Mouse (Mus musculus) olfactory bulb, adult 2 months (tissue): ENCODE data around the gene Cyp46a1. TPM values are rescaled to one million over a fixed set of nuclear protein-coding genes. Genes with fewer than 3 reads are reported as not detected.

Experiments
- H3K27ac ChIP-seq: fragments of 200-500 bp; 2 replicates; pipeline ENCODE4 v1.5.1; 2012; ENCODE audit warnings: low read depth, low read length; ENCODE audit not compliant: insufficient read depth
- H3K4me1 ChIP-seq: fragments of 200-500 bp; 2 replicates; pipeline ENCODE4 v1.6.1; 2012; ENCODE audit warnings: low read length; ENCODE audit not compliant: control insufficient read depth, insufficient read depth
- H3K4me3 ChIP-seq: fragments of 200-500 bp; 2 replicates; pipeline ENCODE4 v1.5.1; 2012; ENCODE audit warnings: mild to moderate bottlenecking, low read depth, low read length, moderate library complexity; ENCODE audit not compliant: insufficient read depth
- CTCF ChIP-seq: fragments of 200-500 bp; IDR thresholded peaks from 2 replicates; pipeline ENCODE4 v1.5.1; 2012; ENCODE audit warnings: low read depth, mild to moderate bottlenecking, low read length, moderate library complexity; ENCODE audit not compliant: insufficient read depth
- POLR2A ChIP-seq: fragments of 200-500 bp; IDR thresholded peaks from 2 replicates; pipeline ENCODE4 v1.6.1; 2012; ENCODE audit warnings: mild to moderate bottlenecking, low read depth, low read length, moderate library complexity; ENCODE audit not compliant: insufficient read depth
- WGBS: fragments of 180-500 bp; shearing (Covaris S2); methylation state at CpG from one replicate; pipeline ENCODE4 v1.1.7; 2018; 5-methylcytosine and 5-hydroxymethylcytosine counted together
- polyA plus RNA-seq: library from polyadenylated mRNA; stranded (reverse); fragments of >200 nt; gene quantifications from 2 replicates; pipeline ENCODE4 v1.2.4, GENCODE M21; 2012; ENCODE audit warnings: low replicate concordance; ENCODE audit not compliant: missing spikeins, insufficient read depth, insufficient read length

The Cyp46a1 gene
- polyA plus RNA-seq, 1 experiment, result not detected

GRCm38 (mm10) chr12:108318499-108318898 is 15.7 kb upstream of the Cyp46a1 start:
- H3K4me3 ChIP-seq, result no peak overlapping the region
- no peak overlapping the region for H3K27ac ChIP-seq
- TF ChIP-seq POLR2A, result no peak
- TF ChIP-seq CTCF, result no peak
- peaks cover 8% of the 10 kb centered on the region; the same call in 1 of the 2 replicates for H3K4me1 ChIP-seq
- whole genome bisulfite sequencing, result 70% methylated on average over 37 of the region's 37 CpGs

DNA sequence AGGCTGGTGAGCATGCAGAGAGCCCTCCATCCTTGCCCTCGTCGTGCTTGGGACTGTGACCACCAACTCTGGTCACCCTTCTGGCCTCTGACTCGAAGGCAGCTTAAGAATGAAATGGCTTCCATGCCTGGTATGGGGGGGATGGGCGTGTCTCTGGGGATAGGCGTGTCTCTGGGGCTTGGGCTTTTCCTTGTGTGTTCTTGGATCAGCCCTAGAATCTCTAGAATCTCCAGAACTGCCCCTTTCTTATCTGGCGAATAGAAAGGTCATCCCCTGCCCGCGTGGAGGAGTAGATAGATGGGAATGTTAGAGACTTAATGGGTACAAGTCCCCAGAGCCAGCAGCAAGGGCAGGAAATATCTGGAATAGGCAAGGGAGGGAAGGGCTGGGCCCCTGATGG is 14.1 kb upstream of the Cyp46a1 start:
- no peak overlapping the region for H3K27ac ChIP-seq

DNA sequence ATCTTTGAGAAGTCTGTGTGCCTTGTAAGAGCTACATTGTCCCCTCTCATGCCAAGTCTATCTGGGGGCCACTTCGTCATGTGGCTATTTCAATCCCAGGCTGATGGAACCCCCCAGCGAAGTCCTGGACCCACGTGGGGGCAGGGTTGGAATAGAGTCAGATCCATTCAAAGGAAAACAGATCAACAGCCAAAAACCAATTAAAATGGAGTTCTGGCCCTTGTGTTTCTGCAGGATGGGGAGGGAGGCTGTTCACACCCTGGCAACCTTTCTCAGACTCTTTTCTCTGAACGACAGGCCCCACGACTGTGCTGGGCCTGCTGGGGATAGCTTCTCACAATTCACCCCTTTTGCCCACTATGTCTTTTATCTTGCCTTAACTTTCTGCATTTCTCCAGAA is 7.8 kb upstream of the Cyp46a1 start:
- no peak for TF ChIP-seq CTCF
- WGBS, result 33% methylated on average over 5 of the region's 5 CpGs
- Histone ChIP-seq H3K4me1 (peaks cover 18% of the 10 kb centered on the region), H3K4me3 (no peak overlapping the region), H3K27ac (no peak overlapping the region)

More for the DNA sequence above, 14.1 kb upstream of the Cyp46a1 start:
- 56% methylated on average over 8 of the region's 8 CpGs for WGBS
- Histone ChIP-seq H3K4me3 (no peak overlapping the region), H3K4me1 (peaks cover 8% of the 10 kb centered on the region; the same call in 1 of the 2 replicates)
- no peak for TF ChIP-seq CTCF
- no peak for TF ChIP-seq POLR2A

DNA sequence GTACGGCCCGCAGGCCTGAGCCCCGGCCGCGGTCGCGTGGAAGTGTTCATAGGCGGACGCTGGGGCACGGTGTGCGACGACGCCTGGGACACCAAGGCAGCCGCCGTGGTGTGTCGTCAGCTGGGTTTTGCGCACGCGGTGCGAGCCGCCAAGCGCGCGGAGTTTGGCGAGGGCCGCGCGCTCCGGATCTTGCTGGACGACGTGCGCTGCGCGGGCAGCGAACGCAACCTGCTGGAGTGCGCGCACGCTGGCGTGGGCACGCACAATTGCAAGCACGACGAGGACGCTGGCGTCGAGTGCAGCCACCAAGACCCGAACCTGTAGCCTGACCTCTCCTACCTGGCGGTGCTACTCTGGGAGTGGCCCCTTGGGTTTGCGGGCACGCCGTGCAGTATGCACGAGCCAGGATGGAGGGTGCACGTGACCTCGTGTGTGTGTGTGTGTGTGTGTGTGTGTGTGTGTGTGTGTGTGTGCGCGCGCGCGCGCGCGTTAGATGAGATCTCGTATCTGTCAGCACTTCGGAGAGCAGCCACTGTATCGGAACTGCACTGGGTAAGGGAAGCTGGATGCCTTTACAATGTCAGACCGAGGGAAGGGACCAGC is 6.2 kb upstream of the Cyp46a1 start:
- H3K27ac ChIP-seq, result no peak overlapping the region
- TF ChIP-seq POLR2A (0 out of 2 replicates have a peak, but pooled peaks have one; percentile 29), CTCF (no peak)
- H3K4me3 ChIP-seq, result peak overlapping the region; percentile 46
- H3K4me1 ChIP-seq, result peaks cover 21% of the 10 kb centered on the region
- WGBS, result 22% methylated on average over 66 of the region's 66 CpGs

DNA sequence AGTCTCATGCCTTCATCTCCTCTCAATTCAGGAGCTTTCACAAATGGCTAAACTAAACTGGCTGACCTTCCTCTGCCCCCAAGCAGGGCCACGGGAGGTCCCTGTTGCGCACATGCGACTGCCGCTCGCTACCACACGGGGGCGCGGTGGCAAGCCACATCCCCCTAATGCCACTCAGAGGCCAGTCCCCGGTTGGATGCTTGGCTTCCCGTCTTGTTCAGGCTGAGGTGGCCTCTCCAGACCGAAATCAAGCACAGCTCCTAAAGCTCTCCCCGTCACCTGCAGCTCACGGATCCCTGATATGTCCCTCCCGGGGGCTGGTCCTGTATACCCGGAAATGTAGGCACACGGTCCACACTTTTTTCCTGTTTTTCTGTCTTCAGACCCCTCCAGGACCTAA is 1.1 kb upstream of the Cyp46a1 start:
- 2% methylated on average over 16 of the region's 16 CpGs for WGBS
- H3K4me1 ChIP-seq, result peaks cover 27% of the 10 kb centered on the region
- TF ChIP-seq CTCF, result peak; percentile 82
- TF ChIP-seq POLR2A, result no peak
- peak overlapping the region; percentile 19; the same call in 1 of the 2 replicates for H3K27ac ChIP-seq
- H3K4me3 ChIP-seq, result peak overlapping the region; percentile 79

DNA sequence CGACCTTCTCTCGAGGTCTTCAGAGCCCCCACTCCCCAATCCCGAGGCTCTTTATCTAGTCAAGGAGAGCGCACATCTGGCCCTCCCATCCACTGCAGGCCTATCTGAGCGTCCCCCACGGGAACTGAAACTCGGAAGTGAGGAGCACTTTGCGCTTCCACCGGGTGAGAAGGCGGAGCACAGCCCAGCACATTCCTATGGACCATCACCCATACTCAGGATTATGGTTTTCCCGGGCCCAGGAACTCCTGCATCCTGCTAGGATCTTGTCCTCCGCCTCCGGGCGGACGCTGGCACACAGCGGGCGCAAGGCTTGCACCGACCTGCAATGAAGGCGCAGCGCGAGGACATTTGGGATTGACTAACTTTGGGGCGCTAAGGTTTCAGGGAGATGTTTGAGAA is 699 bp upstream of the Cyp46a1 start:
- Histone ChIP-seq H3K27ac (peak overlapping the region; percentile 19), H3K4me1 (peaks cover 24% of the 10 kb centered on the region), H3K4me3 (peak overlapping the region; percentile 79)
- WGBS, result under 1% methylated on average over 22 of the region's 22 CpGs
- TF ChIP-seq POLR2A (no peak), CTCF (no peak)

DNA sequence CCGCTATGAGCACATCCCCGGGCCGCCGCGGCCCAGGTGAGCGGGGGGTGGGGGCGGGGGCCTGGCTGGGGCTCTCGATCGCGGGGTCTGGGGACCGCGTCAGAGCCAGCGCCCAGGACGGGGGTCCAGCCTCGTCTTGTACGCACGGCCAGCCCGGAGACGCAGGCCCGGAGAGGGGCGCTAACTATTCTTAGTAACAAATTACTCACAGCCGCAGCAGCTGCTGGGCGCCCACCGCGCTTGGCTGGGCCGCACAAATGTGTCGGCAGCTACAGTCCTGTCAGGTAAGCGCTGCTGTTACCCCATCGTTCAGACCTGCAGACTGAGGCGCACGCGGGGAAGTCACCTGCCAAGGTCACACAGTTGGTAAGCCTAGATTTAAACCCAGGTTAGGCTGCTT is 348 bp downstream of the Cyp46a1 start:
- 2% methylated on average over 32 of the region's 32 CpGs for WGBS
- TF ChIP-seq POLR2A (no peak), CTCF (no peak)
- Histone ChIP-seq H3K4me1 (peaks cover 32% of the 10 kb centered on the region), H3K27ac (peak overlapping the region; percentile 42; the same call in 1 of the 2 replicates), H3K4me3 (peak overlapping the region; percentile 79)

DNA sequence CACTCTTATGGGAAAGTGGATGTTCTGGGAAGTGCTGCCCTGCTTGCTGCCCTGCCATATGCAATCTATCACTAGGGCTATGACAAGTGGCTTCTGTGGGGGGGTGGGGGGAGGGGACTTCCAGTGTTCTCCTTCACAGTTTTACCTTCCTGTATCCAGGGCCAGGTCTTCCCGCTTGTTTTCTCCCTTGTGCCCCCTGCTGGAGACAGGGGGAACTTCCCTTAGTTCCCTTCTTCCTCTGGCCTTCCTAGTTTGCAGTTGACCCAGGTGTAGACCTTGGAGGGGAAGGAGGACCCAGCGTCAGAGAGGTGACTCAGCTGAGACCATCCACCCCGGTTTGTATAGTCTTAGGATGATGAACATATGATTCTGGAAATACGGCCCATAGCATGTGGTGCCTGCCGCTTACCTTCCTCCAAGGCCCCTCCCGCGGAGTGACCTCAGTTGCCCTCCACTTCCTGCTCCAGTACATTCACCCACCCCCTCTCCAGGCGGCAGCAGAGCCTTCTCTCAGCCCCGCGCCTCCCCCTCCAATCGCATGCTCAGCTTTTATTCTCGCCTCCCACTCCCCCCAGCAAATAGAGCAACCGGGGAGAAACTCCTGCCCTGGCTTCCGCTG is 4.5 kb downstream of the Cyp46a1 start:
- 28% methylated on average over 14 of the region's 14 CpGs for WGBS
- Histone ChIP-seq H3K4me3 (no peak overlapping the region), H3K27ac (no peak overlapping the region), H3K4me1 (peaks cover 24% of the 10 kb centered on the region)
- TF ChIP-seq POLR2A, result no peak
- TF ChIP-seq CTCF, result peak; percentile 75

GRCm38 (mm10) chr12:108348151-108348550 is 14.0 kb downstream of the Cyp46a1 start:
- no peak for TF ChIP-seq CTCF
- TF ChIP-seq POLR2A, result no peak
- H3K4me1 ChIP-seq, result no peaks in the 10 kb centered on the region; the same call in 1 of the 2 replicates
- no peak overlapping the region for H3K4me3 ChIP-seq
- WGBS, result 90% methylated on average over 8 of the region's 8 CpGs
- no peak overlapping the region for H3K27ac ChIP-seq
